Mouse (Mus musculus) ovary, adult 18-20 months (tissue): Measurements from ENCODE around the gene Scube2.
A peak's percentile ranks its signal among the peaks of the same experiment; 100 is the strongest.

ENCODE experiments used
- DNase-seq: peaks from one replicate; pipeline ENCODE4 v3.0.0; 2022; ENCODE audit warnings: low spot score, mixed read lengths

The Scube2 gene

GRCm38 (mm10) chr7:109865370-109866229 lies at the start of gene Scube2:
TSS of gene Scube2 (minus strand) at chr7:109865679.
- no peak for DNase-seq

GRCm38 (mm10) chr7:109906165-109906564 lies 40.7 kb upstream of the Scube2 start:
- no peak for DNase-seq

GRCm38 (mm10) chr7:109900921-109901320 lies 35.4 kb upstream of the Scube2 start:
- DNase-seq = no peak

GRCm38 (mm10) chr7:109898911-109899310 lies 33.4 kb upstream of the Scube2 start:
- DNase-seq = no peak

- peak; percentile 27 for DNase-seq
Measured at GRCm38 (mm10) chr7:109892530-109892929, 27.1 kb upstream of the Scube2 start.

GRCm38 (mm10) chr7:109891786-109892185 lies 26.3 kb upstream of the Scube2 start:
- DNase-seq = no peak

GRCm38 (mm10) chr7:109890256-109890655 lies 24.8 kb upstream of the Scube2 start:
- no peak for DNase-seq

GRCm38 (mm10) chr7:109889300-109889699 lies 23.8 kb upstream of the Scube2 start:
- DNase-seq = no peak

- DNase-seq = no peak
Measured at GRCm38 (mm10) chr7:109886249-109886648, 20.8 kb upstream of the Scube2 start.

- no peak for DNase-seq
Measured at GRCm38 (mm10) chr7:109882574-109882973, 17.1 kb upstream of the Scube2 start.

- DNase-seq = no peak
Measured at GRCm38 (mm10) chr7:109881561-109882099, 16.2 kb upstream of the Scube2 start.

- no peak for DNase-seq
Measured at GRCm38 (mm10) chr7:109879158-109879557, 13.7 kb upstream of the Scube2 start.

- no peak for DNase-seq
Measured at GRCm38 (mm10) chr7:109876085-109876484, 10.6 kb upstream of the Scube2 start.

GRCm38 (mm10) chr7:109875598-109875997 lies 10.1 kb upstream of the Scube2 start:
- no peak for DNase-seq

- DNase-seq = no peak
Measured at GRCm38 (mm10) chr7:109875033-109875432, 9.6 kb upstream of the Scube2 start.

GRCm38 (mm10) chr7:109873170-109873569 lies 7.7 kb upstream of the Scube2 start:
- DNase-seq = no peak

GRCm38 (mm10) chr7:109871232-109871631 lies 5.8 kb upstream of the Scube2 start:
- no peak for DNase-seq

- DNase-seq = no peak
Measured at GRCm38 (mm10) chr7:109868498-109868897, 3.0 kb upstream of the Scube2 start.

- no peak for DNase-seq
Measured at GRCm38 (mm10) chr7:109866643-109867042, 1.2 kb upstream of the Scube2 start.

GRCm38 (mm10) chr7:109863561-109863960 lies 1.9 kb downstream of the Scube2 start:
- DNase-seq = no peak

- no peak for DNase-seq
Measured at GRCm38 (mm10) chr7:109860162-109860561, 5.3 kb downstream of the Scube2 start.

- DNase-seq = no peak
Measured at GRCm38 (mm10) chr7:109859354-109859753, 6.1 kb downstream of the Scube2 start.

- no peak for DNase-seq
Measured at GRCm38 (mm10) chr7:109852752-109853212, 12.7 kb downstream of the Scube2 start.
